ENCODE assay signal across 23 mouse cellular contexts in the genomic region with DNA sequence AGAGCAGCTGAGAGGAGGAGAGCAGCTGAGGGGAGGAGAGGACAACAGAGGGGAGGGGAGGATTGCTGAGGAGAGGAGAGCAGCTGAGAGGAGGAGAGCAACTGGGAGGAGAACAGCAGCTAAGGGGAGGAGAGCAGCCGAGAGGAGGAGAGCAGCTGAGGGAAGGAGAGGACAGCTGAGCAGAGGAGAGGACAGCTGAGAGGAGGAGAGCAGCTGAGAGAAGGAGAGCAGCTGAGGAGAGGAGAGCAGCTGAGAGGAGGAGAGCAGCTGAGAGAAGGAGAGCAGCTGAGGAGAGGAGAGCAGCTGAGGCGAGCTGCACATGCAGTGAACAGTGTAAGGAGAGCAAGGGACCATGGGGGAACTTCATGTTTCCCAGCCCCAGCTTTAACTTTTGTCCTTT.
"Had no signal": no experiment of that assay in that cellular context is flagged by ENCODE, and none has a peak within 500 bp of the region (broad histone marks: within the 10 kb centered on the region; RNA-seq: fewer than 3 reads in every experiment).

No protein-coding gene starts in this region.

- H3K4me1 ChIP-seq: liver, embryonic 13.5 days; liver, embryonic 15.5 days; lung, embryonic 15.5 days; stomach, embryonic 15.5 days had no signal

- H3K36me3 ChIP-seq: liver, embryonic 13.5 days; liver, embryonic 15.5 days; lung, embryonic 15.5 days; midbrain, embryonic 10.5 days; midbrain, embryonic 12.5 days; neural tube, embryonic 13.5 days; neural tube, embryonic 15.5 days; stomach, embryonic 15.5 days had no signal

- H3K9me3 ChIP-seq: liver, embryonic 13.5 days; liver, embryonic 15.5 days; lung, embryonic 15.5 days; midbrain, embryonic 10.5 days; midbrain, embryonic 12.5 days; neural tube, embryonic 13.5 days; neural tube, embryonic 15.5 days; stomach, embryonic 15.5 days had no signal

- H3K27ac ChIP-seq: liver, embryonic 13.5 days; liver, embryonic 15.5 days; lung, embryonic 15.5 days; macrophage; midbrain, embryonic 10.5 days; midbrain, embryonic 12.5 days; neural tube, embryonic 13.5 days; neural tube, embryonic 15.5 days; stomach, embryonic 15.5 days; stomach, postnatal 0 days had no signal

- H3K27me3 ChIP-seq: liver, embryonic 13.5 days; liver, embryonic 15.5 days; lung, embryonic 15.5 days; midbrain, embryonic 12.5 days; neural tube, embryonic 13.5 days; neural tube, embryonic 15.5 days; stomach, embryonic 15.5 days had no signal

- H3K4me3 ChIP-seq: liver, embryonic 13.5 days; liver, embryonic 15.5 days; lung, embryonic 15.5 days; midbrain, embryonic 10.5 days; midbrain, embryonic 12.5 days; neural tube, embryonic 13.5 days; neural tube, embryonic 15.5 days; stomach, embryonic 15.5 days had no signal

- H3K9ac ChIP-seq: liver, embryonic 13.5 days; liver, embryonic 15.5 days; liver, postnatal 0 days; lung, embryonic 15.5 days; midbrain, embryonic 12.5 days; neural tube, embryonic 13.5 days; neural tube, embryonic 15.5 days; stomach, embryonic 15.5 days had no signal

- ATAC-seq: liver, postnatal 0 days; midbrain, embryonic 16.5 days had no signal

- DNase-seq: liver, embryonic 13.5 days; liver, postnatal 0 days; lung, adult 2 months; lung, postnatal 14 days; lung, postnatal 36 days; midbrain, embryonic 14.5 days; retina, postnatal 1 day; right cerebral cortex, postnatal 25 days; right cerebral cortex, postnatal 4 days; spleen, adult 18-20 months; thymus, postnatal 14 days; thymus, postnatal 36 days had no signal

- H3K4me2 ChIP-seq: liver, embryonic 11.5 days; liver, embryonic 13.5 days; liver, embryonic 15.5 days; lung, embryonic 15.5 days; midbrain, embryonic 12.5 days; neural tube, embryonic 13.5 days; neural tube, embryonic 15.5 days; stomach, embryonic 15.5 days had no signal
